9 mouse cellular contexts compared by ENCODE assay signal in the genomic region with DNA sequence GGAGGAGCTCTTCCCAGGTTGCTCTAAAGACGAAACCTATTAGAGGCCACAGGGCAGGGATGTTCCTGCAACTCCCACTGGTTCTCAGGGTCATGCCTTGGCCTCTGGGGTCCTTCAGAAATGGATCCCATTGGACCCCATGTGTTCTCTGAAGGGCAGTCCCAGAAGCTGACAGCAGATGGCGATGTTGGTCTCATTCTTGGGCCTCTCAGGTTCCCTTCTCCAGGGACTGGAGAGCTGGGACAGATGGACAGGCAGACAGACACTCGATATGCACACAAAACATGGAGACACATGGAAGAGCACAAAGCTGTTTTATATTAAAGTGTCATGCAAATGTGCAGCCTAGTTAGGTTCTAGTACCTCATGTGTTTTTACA. TPM values are rescaled to one million over a fixed set of nuclear protein-coding genes. Genes with fewer than 3 reads are reported as not detected.
DNase-seq lines count a peak whose midpoint lies in the region; ATAC-seq and TF ChIP-seq lines count a peak whose summit lies in the region.
"Had no signal": no experiment of that assay in that cellular context is flagged by ENCODE, and none has a peak within 500 bp of the region (broad histone marks: within the 10 kb centered on the region; RNA-seq: fewer than 3 reads in every experiment).

No protein-coding gene starts in this region.

- 19% methylated on average over 3 of the region's 3 CpGs for WGBS in forebrain, embryonic 11.5 days
- 12% methylated on average over 3 of the region's 3 CpGs for WGBS in forebrain, embryonic 12.5 days
- 3% methylated on average over 3 of the region's 3 CpGs for WGBS in midbrain, embryonic 13.5 days
- WGBS in stomach, postnatal 0 days, result 18% methylated on average over 3 of the region's 3 CpGs

- H3K4me3 ChIP-seq in forebrain, embryonic 11.5 days (ENCODE audit: low read depth, low read length), result no peak overlapping the region
- H3K4me3 ChIP-seq in forebrain, embryonic 12.5 days (replicated peaks), result no peak overlapping the region
- no peak overlapping the region for H3K4me3 ChIP-seq in E14TG2a.4 (replicated peaks; ENCODE audit: low read length)
- no peak overlapping the region for H3K4me3 ChIP-seq in midbrain, embryonic 13.5 days (replicated peaks)
- no peak overlapping the region for H3K4me3 ChIP-seq in stomach, postnatal 0 days (ENCODE audit: low read depth, low read length)
- H3K4me3 ChIP-seq: stomach, embryonic 15.5 days had no signal

- no peak overlapping the region for H3K4me2 ChIP-seq in forebrain, embryonic 11.5 days (ENCODE audit: low read depth, low read length, severe bottlenecking)
- H3K4me2 ChIP-seq in forebrain, embryonic 12.5 days, result no peak overlapping the region
- no peak overlapping the region for H3K4me2 ChIP-seq in midbrain, embryonic 13.5 days (replicated peaks)
- no peak overlapping the region for H3K4me2 ChIP-seq in stomach, postnatal 0 days (replicated peaks; ENCODE audit: low read depth)
- H3K4me2 ChIP-seq: stomach, embryonic 15.5 days had no signal

- H3K9me3 ChIP-seq in forebrain, embryonic 11.5 days (ENCODE audit: control insufficient read depth, low read length), result no peaks in the 10 kb centered on the region; the same call in none of the 2 replicates
- H3K9me3 ChIP-seq in forebrain, embryonic 12.5 days, result peaks cover 11% of the 10 kb centered on the region; the same call in 1 of the 2 replicates
- H3K9me3 ChIP-seq in E14TG2a.4 (ENCODE audit: low read length), result peaks cover 16% of the 10 kb centered on the region
- H3K9me3 ChIP-seq in midbrain, embryonic 13.5 days, result peaks cover 14% of the 10 kb centered on the region
- H3K9me3 ChIP-seq in stomach, postnatal 0 days (ENCODE audit: control insufficient read depth, low read length), result no peaks in the 10 kb centered on the region
- H3K9me3 ChIP-seq: stomach, embryonic 15.5 days had no signal

- TF ChIP-seq CTCF in E14TG2a.4 (conservative IDR thresholded peaks at IDR 0.05; ENCODE audit: low read length), result peak; percentile 84
- TF ChIP-seq CTCF in stomach, postnatal 0 days (IDR thresholded peaks at IDR 0.05; ENCODE audit: low read depth), result peak; percentile 87

- peaks cover 3% of the 10 kb centered on the region; the same call in 1 of the 2 replicates for H3K27me3 ChIP-seq in forebrain, embryonic 11.5 days (ENCODE audit: control insufficient read depth, insufficient read depth, low read length)
- H3K27me3 ChIP-seq in forebrain, embryonic 12.5 days, result peaks cover 18% of the 10 kb centered on the region; the same call in 1 of the 2 replicates
- H3K27me3 ChIP-seq in E14TG2a.4 (ENCODE audit: insufficient read depth, low read length), result no peaks in the 10 kb centered on the region
- peaks cover 8% of the 10 kb centered on the region for H3K27me3 ChIP-seq in midbrain, embryonic 13.5 days
- H3K27me3 ChIP-seq in stomach, postnatal 0 days (ENCODE audit: control insufficient read depth, insufficient read depth, low read length), result no peaks in the 10 kb centered on the region
- H3K27me3 ChIP-seq: stomach, embryonic 15.5 days had no signal

- no peaks in the 10 kb centered on the region for H3K4me1 ChIP-seq in forebrain, embryonic 11.5 days (replicated peaks; ENCODE audit: control insufficient read depth, insufficient read depth, low read length)
- H3K4me1 ChIP-seq in forebrain, embryonic 12.5 days, result no peaks in the 10 kb centered on the region; the same call in 1 of the 2 replicates
- H3K4me1 ChIP-seq in E14TG2a.4 (replicated peaks; ENCODE audit: low read depth, low read length), result peaks cover 37% of the 10 kb centered on the region
- peaks cover 2% of the 10 kb centered on the region; the same call in 1 of the 2 replicates for H3K4me1 ChIP-seq in midbrain, embryonic 13.5 days (replicated peaks)
- H3K4me1 ChIP-seq in stomach, postnatal 0 days (replicated peaks; ENCODE audit: control insufficient read depth, insufficient read depth), result no peaks in the 10 kb centered on the region

- no peak overlapping the region for H3K9ac ChIP-seq in forebrain, embryonic 11.5 days (ENCODE audit: low read length)
- H3K9ac ChIP-seq in forebrain, embryonic 12.5 days, result no peak overlapping the region
- H3K9ac ChIP-seq in midbrain, embryonic 13.5 days (replicated peaks), result no peak overlapping the region
- no peak overlapping the region for H3K9ac ChIP-seq in stomach, postnatal 0 days (ENCODE audit: low read length)
- H3K9ac ChIP-seq: stomach, embryonic 15.5 days had no signal

- peak; percentile 87 for DNase-seq in forebrain, embryonic 11.5 days (ENCODE audit: low spot score)
- peak; percentile 39 for DNase-seq in cerebellum, adult 8-10 months
- DNase-seq in layer of hippocampus, postnatal 36 days, result peak; percentile 45 to 60
- DNase-seq in stomach, postnatal 0 days (ENCODE audit: low spot score), result peak; percentile 71

- no peak for ATAC-seq in forebrain, embryonic 11.5 days (replicated peaks; ENCODE audit: low FRiP score)
- no peak for ATAC-seq in forebrain, embryonic 12.5 days (ENCODE audit: low FRiP score)
- peak; percentile 67 for ATAC-seq in granulocyte monocyte progenitor cell, adult 5-6 weeks (replicated peaks; ENCODE audit: poor library complexity, severe bottlenecking)
- 0 out of 2 replicates have a peak, but pooled peaks have one; percentile 43 for ATAC-seq in midbrain, embryonic 13.5 days
- ATAC-seq in stomach, postnatal 0 days (ENCODE audit: low FRiP score, low TSS enrichment), result no peak

- H3K27ac ChIP-seq in forebrain, embryonic 11.5 days (ENCODE audit: low read depth, low read length), result no peak overlapping the region
- H3K27ac ChIP-seq in forebrain, embryonic 12.5 days, result no peak overlapping the region
- H3K27ac ChIP-seq in midbrain, embryonic 13.5 days, result no peak overlapping the region
- H3K27ac ChIP-seq in stomach, postnatal 0 days (replicated peaks), result no peak overlapping the region
- H3K27ac ChIP-seq: stomach, embryonic 15.5 days had no signal

- no peak for TF ChIP-seq EP300 in stomach, postnatal 0 days (optimal IDR thresholded peaks at IDR 0.05)

- H3K36me3 ChIP-seq in forebrain, embryonic 11.5 days (ENCODE audit: control insufficient read depth, insufficient read depth, low read length), result no peaks in the 10 kb centered on the region
- H3K36me3 ChIP-seq in forebrain, embryonic 12.5 days (replicated peaks), result no peaks in the 10 kb centered on the region
- no peaks in the 10 kb centered on the region for H3K36me3 ChIP-seq in E14TG2a.4 (ENCODE audit: insufficient read depth, low read length)
- H3K36me3 ChIP-seq in midbrain, embryonic 13.5 days, result no peaks in the 10 kb centered on the region
- H3K36me3 ChIP-seq in stomach, postnatal 0 days (ENCODE audit: control insufficient read depth, insufficient read depth, low read length), result no peaks in the 10 kb centered on the region
- H3K36me3 ChIP-seq: stomach, embryonic 15.5 days had no signal

RNA-seq across cellular contexts. Expression of a gene that starts 31.3 kb away (rescaled TPM):
- not detected in 2 replicates for polyA plus RNA-seq in forebrain, embryonic 11.5 days (2014; fragmentation: Nextera tagmentation; extraction: Ambion mirVana)
- polyA plus RNA-seq in forebrain, embryonic 12.5 days (2016; fragmentation: Nextera tagmentation; extraction: Ambion mirVana), result not detected in 2 replicates
- not detected in 2 replicates for total RNA-seq in granulocyte monocyte progenitor cell, adult 5-6 weeks (2014; fragmentation: Nextera tagmentation)
- not detected in 2 replicates for total RNA-seq in granulocyte monocyte progenitor cell, adult 5-6 weeks (2017)
- not detected for total RNA-seq in layer of hippocampus, postnatal 36 days (2021)
- not detected in 2 replicates for polyA plus RNA-seq in midbrain, embryonic 13.5 days (2015; fragmentation: Nextera tagmentation; extraction: Ambion mirVana)
- polyA plus RNA-seq in stomach, postnatal 0 days (2015; fragmentation: Nextera tagmentation; extraction: Ambion mirVana), result not detected in 2 replicates
- polyA plus RNA-seq: stomach, embryonic 15.5 days had no signal

Comparison
In these comparisons a context has a peak if more than half of its experiments do, and no peak if none do; other contexts are left out.
1. ATAC-seq: peak in granulocyte monocyte progenitor cell, adult 5-6 weeks (single experiment) and midbrain, embryonic 13.5 days (single experiment); none in forebrain, embryonic 11.5 days (single experiment), forebrain, embryonic 12.5 days (single experiment) and stomach, postnatal 0 days (single experiment).
2. Peak in every context shown above with its lines, with median percentiles within 50 percentile points of each other: DNase-seq.